Mouse (Mus musculus): ENCODE results near the gene Sema5a. TPM values are rescaled to one million over a fixed set of nuclear protein-coding genes. Genes with fewer than 3 reads are reported as not detected.

Sema5a gene
- polyA plus RNA-seq, 1 experiment from 2014 or later, result 7.4 TPM

GRCm38 (mm10) chr15:32654046-32654445 is 409.4 kb downstream of the Sema5a start:
- no peak for ATAC-seq (replicated peaks; ENCODE audit: extremely low read depth, insufficient read depth, low FRiP score)
- Histone ChIP-seq H3K9me3 (replicated peaks; ENCODE audit: control insufficient read depth, low read length) (no peaks in the 10 kb centered on the region), H3K4me1 (ENCODE audit: control insufficient read depth, insufficient read depth, low read length) (no peaks in the 10 kb centered on the region), H3K4me3 (ENCODE audit: low read length) (no peak overlapping the region), H3K27me3 (ENCODE audit: control insufficient read depth, insufficient read depth, low read length) (no peaks in the 10 kb centered on the region), H3K4me2 (ENCODE audit: low read depth, low read length) (no peak overlapping the region), H3K9ac (ENCODE audit: low read length) (no peak overlapping the region), H3K27ac (ENCODE audit: low read length) (no peak overlapping the region), H3K36me3 (ENCODE audit: control insufficient read depth, insufficient read depth) (no peaks in the 10 kb centered on the region)
- WGBS, result 70% methylated on average over 3 of the region's 3 CpGs

- H3K27me3 ChIP-seq (ENCODE audit: control insufficient read depth, insufficient read depth, low read length), result no peaks in the 10 kb centered on the region
- H3K4me2 ChIP-seq (ENCODE audit: low read depth, low read length), result no peak overlapping the region
- ATAC-seq (replicated peaks; ENCODE audit: extremely low read depth, insufficient read depth, low FRiP score), result no peak
- H3K9ac ChIP-seq (ENCODE audit: low read length), result no peak overlapping the region
- no peaks in the 10 kb centered on the region for H3K4me1 ChIP-seq (ENCODE audit: control insufficient read depth, insufficient read depth, low read length)
- H3K4me3 ChIP-seq (ENCODE audit: low read length), result no peak overlapping the region
- H3K9me3 ChIP-seq (replicated peaks; ENCODE audit: control insufficient read depth, low read length), result no peaks in the 10 kb centered on the region
- 45% methylated on average over 4 of the region's 4 CpGs for WGBS
- no peak overlapping the region for H3K27ac ChIP-seq (ENCODE audit: low read length)
- no peaks in the 10 kb centered on the region for H3K36me3 ChIP-seq (ENCODE audit: control insufficient read depth, insufficient read depth)
Observed at GRCm38 (mm10) chr15:32656017-32656416, 411.4 kb downstream of the Sema5a start.

- no peak overlapping the region for H3K27ac ChIP-seq (ENCODE audit: low read length)
Observed at GRCm38 (mm10) chr15:32676446-32676845, 431.8 kb downstream of the Sema5a start.

DNA sequence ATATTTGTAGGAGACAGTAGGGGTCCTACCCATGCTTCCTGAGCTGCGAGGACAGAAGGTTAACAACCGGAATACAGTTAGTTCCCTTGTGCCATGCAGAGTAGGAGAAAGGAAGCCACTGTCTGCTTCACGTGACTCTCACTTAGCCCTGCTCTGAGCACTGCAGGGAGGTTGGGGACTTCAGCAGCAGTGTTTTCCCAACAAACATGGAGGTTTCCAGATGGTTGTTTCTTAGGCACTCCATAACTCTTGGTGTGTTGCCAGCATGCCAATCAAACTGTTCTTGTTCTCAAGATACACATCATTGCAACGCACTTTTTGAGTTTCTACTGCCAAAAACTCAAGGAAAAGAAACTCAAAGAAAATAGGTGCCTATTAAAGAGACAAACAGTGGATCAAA is 440.5 kb downstream of the Sema5a start:
- no peaks in the 10 kb centered on the region for H3K36me3 ChIP-seq (ENCODE audit: control insufficient read depth, insufficient read depth)
- H3K9me3 ChIP-seq (replicated peaks; ENCODE audit: control insufficient read depth, low read length), result no peaks in the 10 kb centered on the region
- ATAC-seq (replicated peaks; ENCODE audit: extremely low read depth, insufficient read depth, low FRiP score), result no peak
- H3K9ac ChIP-seq (ENCODE audit: low read length), result no peak overlapping the region
- H3K27ac ChIP-seq (ENCODE audit: low read length), result no peak overlapping the region
- H3K4me2 ChIP-seq (ENCODE audit: low read depth, low read length), result no peak overlapping the region
- 76% methylated on average over 4 of the region's 4 CpGs for WGBS
- H3K4me3 ChIP-seq (ENCODE audit: low read length), result no peak overlapping the region
- no peaks in the 10 kb centered on the region for H3K4me1 ChIP-seq (ENCODE audit: control insufficient read depth, insufficient read depth, low read length)
- no peaks in the 10 kb centered on the region for H3K27me3 ChIP-seq (ENCODE audit: control insufficient read depth, insufficient read depth, low read length)

More at GRCm38 (mm10) chr15:32676446-32676845, 431.8 kb downstream of the Sema5a start:
- H3K9ac ChIP-seq (ENCODE audit: low read length), result no peak overlapping the region
- H3K9me3 ChIP-seq (replicated peaks; ENCODE audit: control insufficient read depth, low read length), result no peaks in the 10 kb centered on the region
- no peak overlapping the region for H3K4me2 ChIP-seq (ENCODE audit: low read depth, low read length)
- no peaks in the 10 kb centered on the region for H3K27me3 ChIP-seq (ENCODE audit: control insufficient read depth, insufficient read depth, low read length)
- ATAC-seq (replicated peaks; ENCODE audit: extremely low read depth, insufficient read depth, low FRiP score), result no peak; the same call in 1 of the 2 replicates
- H3K36me3 ChIP-seq (ENCODE audit: control insufficient read depth, insufficient read depth), result no peaks in the 10 kb centered on the region
- H3K4me3 ChIP-seq (ENCODE audit: low read length), result no peak overlapping the region
- H3K4me1 ChIP-seq (ENCODE audit: control insufficient read depth, insufficient read depth, low read length), result no peaks in the 10 kb centered on the region
- 38% methylated on average over 1 of the region's 1 CpGs for WGBS

GRCm38 (mm10) chr15:32691021-32691420 is 446.4 kb downstream of the Sema5a start:
- Histone ChIP-seq H3K36me3 (ENCODE audit: control insufficient read depth, insufficient read depth) (no peaks in the 10 kb centered on the region), H3K4me2 (ENCODE audit: low read depth, low read length) (no peak overlapping the region), H3K27ac (ENCODE audit: low read length) (no peak overlapping the region), H3K4me1 (ENCODE audit: control insufficient read depth, insufficient read depth, low read length) (no peaks in the 10 kb centered on the region), H3K9me3 (replicated peaks; ENCODE audit: control insufficient read depth, low read length) (no peaks in the 10 kb centered on the region), H3K27me3 (ENCODE audit: control insufficient read depth, insufficient read depth, low read length) (no peaks in the 10 kb centered on the region), H3K4me3 (ENCODE audit: low read length) (no peak overlapping the region), H3K9ac (ENCODE audit: low read length) (no peak overlapping the region)
- no peak for ATAC-seq (replicated peaks; ENCODE audit: extremely low read depth, insufficient read depth, low FRiP score)

GRCm38 (mm10) chr15:32693006-32693405 is 448.4 kb downstream of the Sema5a start:
- WGBS, result 82% methylated on average over 2 of the region's 2 CpGs

GRCm38 (mm10) chr15:32717298-32717985 is 472.8 kb downstream of the Sema5a start:
- whole genome bisulfite sequencing, result 77% methylated on average over 4 of the region's 4 CpGs
- H3K9me3 ChIP-seq (replicated peaks; ENCODE audit: control insufficient read depth, low read length), result no peaks in the 10 kb centered on the region
- no peaks in the 10 kb centered on the region for H3K4me1 ChIP-seq (ENCODE audit: control insufficient read depth, insufficient read depth, low read length)
- H3K4me2 ChIP-seq (ENCODE audit: low read depth, low read length), result no peak overlapping the region
- no peak overlapping the region for H3K27ac ChIP-seq (ENCODE audit: low read length)
- no peaks in the 10 kb centered on the region for H3K36me3 ChIP-seq (ENCODE audit: control insufficient read depth, insufficient read depth)
- H3K9ac ChIP-seq (ENCODE audit: low read length), result no peak overlapping the region
- no peak overlapping the region for H3K4me3 ChIP-seq (ENCODE audit: low read length)
- no peak for ATAC-seq (replicated peaks; ENCODE audit: extremely low read depth, insufficient read depth, low FRiP score)
- H3K27me3 ChIP-seq (ENCODE audit: control insufficient read depth, insufficient read depth, low read length), result no peaks in the 10 kb centered on the region

More at GRCm38 (mm10) chr15:32693006-32693405, 448.4 kb downstream of the Sema5a start:
- Histone ChIP-seq H3K36me3 (ENCODE audit: control insufficient read depth, insufficient read depth) (no peaks in the 10 kb centered on the region), H3K4me2 (ENCODE audit: low read depth, low read length) (no peak overlapping the region), H3K27ac (ENCODE audit: low read length) (no peak overlapping the region), H3K9me3 (replicated peaks; ENCODE audit: control insufficient read depth, low read length) (no peaks in the 10 kb centered on the region), H3K4me3 (ENCODE audit: low read length) (no peak overlapping the region), H3K4me1 (ENCODE audit: control insufficient read depth, insufficient read depth, low read length) (no peaks in the 10 kb centered on the region), H3K9ac (ENCODE audit: low read length) (no peak overlapping the region), H3K27me3 (ENCODE audit: control insufficient read depth, insufficient read depth, low read length) (no peaks in the 10 kb centered on the region)
- no peak for ATAC-seq (replicated peaks; ENCODE audit: extremely low read depth, insufficient read depth, low FRiP score)

GRCm38 (mm10) chr15:32718293-32718963 is 473.8 kb downstream of the Sema5a start:
- WGBS, result 39% methylated on average over 4 of the region's 4 CpGs
- ATAC-seq (replicated peaks; ENCODE audit: extremely low read depth, insufficient read depth, low FRiP score), result no peak
- Histone ChIP-seq H3K4me2 (ENCODE audit: low read depth, low read length) (no peak overlapping the region), H3K36me3 (ENCODE audit: control insufficient read depth, insufficient read depth) (no peaks in the 10 kb centered on the region), H3K4me1 (ENCODE audit: control insufficient read depth, insufficient read depth, low read length) (no peaks in the 10 kb centered on the region), H3K9me3 (replicated peaks; ENCODE audit: control insufficient read depth, low read length) (no peaks in the 10 kb centered on the region), H3K27me3 (ENCODE audit: control insufficient read depth, insufficient read depth, low read length) (no peaks in the 10 kb centered on the region), H3K9ac (ENCODE audit: low read length) (no peak overlapping the region), H3K27ac (ENCODE audit: low read length) (no peak overlapping the region), H3K4me3 (ENCODE audit: low read length) (no peak overlapping the region)

GRCm38 (mm10) chr15:32718964-32719311 is 474.3 kb downstream of the Sema5a start:
- Histone ChIP-seq H3K27ac (ENCODE audit: low read length) (no peak overlapping the region), H3K9me3 (replicated peaks; ENCODE audit: control insufficient read depth, low read length) (no peaks in the 10 kb centered on the region), H3K4me3 (ENCODE audit: low read length) (no peak overlapping the region), H3K27me3 (ENCODE audit: control insufficient read depth, insufficient read depth, low read length) (no peaks in the 10 kb centered on the region), H3K36me3 (ENCODE audit: control insufficient read depth, insufficient read depth) (no peaks in the 10 kb centered on the region), H3K4me1 (ENCODE audit: control insufficient read depth, insufficient read depth, low read length) (no peaks in the 10 kb centered on the region), H3K4me2 (ENCODE audit: low read depth, low read length) (no peak overlapping the region), H3K9ac (ENCODE audit: low read length) (no peak overlapping the region)
- 87% methylated on average over 1 of the region's 1 CpGs for WGBS
- ATAC-seq (replicated peaks; ENCODE audit: extremely low read depth, insufficient read depth, low FRiP score), result no peak

All from heart, embryonic 16.5 days (tissue).